Mouse (Mus musculus) 416B (cell line): ENCODE results near the gene Trip10.

Experiments used
- DNase-seq: peaks from one replicate; pipeline ENCODE4 v3.0.0; 2011; ENCODE audit warnings: low read depth

Trip10 gene

GRCm38 (mm10) chr17:57290671-57291055, 41.4 kb downstream of the Trip10 start:
- peak; percentile 99 for DNase-seq

DNA sequence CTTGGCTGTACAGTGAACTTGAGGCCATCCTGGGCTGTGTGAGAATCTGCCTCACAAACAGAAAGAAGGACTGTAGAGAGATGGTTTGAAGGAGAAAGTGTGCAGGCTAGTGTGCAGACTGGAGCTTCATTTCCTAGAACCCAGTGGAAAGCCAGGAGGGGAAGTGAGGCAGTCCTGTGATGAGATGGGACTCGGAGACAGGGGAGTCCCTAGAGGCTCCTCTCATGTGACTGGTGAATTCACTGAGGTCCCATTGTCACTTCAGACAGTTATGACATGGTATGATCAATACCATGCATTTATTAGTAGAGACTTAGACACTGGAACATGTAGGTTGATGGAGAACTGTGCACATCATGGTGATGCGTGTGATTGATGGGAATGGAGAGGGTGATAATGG, 43.0 kb downstream of the Trip10 start:
- DNase-seq, result no peak

- DNase-seq, result no peak
Measured at GRCm38 (mm10) chr17:57292968-57293367, 43.7 kb downstream of the Trip10 start.

- no peak for DNase-seq
Measured at GRCm38 (mm10) chr17:57295935-57296334, 46.7 kb downstream of the Trip10 start.

- no peak for DNase-seq
Measured at GRCm38 (mm10) chr17:57297040-57297439, 47.8 kb downstream of the Trip10 start.

GRCm38 (mm10) chr17:57305593-57305992, 56.3 kb downstream of the Trip10 start:
- DNase-seq, result peak; percentile 32

DNA sequence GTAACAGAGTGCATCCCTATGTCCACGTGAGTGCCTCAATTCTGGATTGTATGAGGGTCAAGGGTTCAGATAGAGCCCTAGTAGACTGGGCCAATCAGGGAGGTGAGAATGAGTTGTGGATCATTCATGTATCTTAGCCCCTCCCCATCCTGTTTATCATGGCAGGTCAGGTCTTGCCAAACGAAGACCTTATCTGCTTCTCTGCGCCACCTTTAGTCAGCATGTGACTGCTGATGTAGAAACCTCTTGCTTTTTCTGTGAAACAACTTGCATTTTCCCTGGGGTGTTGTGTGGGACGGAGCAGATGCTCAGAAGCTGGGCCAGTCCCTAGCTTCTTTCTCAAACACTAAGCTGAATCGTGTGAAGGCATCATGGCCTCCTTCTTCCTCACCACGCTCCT, 57.8 kb downstream of the Trip10 start:
- no peak for DNase-seq

GRCm38 (mm10) chr17:57311801-57312200, 62.5 kb downstream of the Trip10 start:
- DNase-seq, result peak; percentile 45
